Mouse (Mus musculus) thymus, postnatal 4 days (tissue): ENCODE data around the gene Tmem59.

Experiments used
- DNase-seq: peaks from one replicate; pipeline ENCODE4 v3.0.0; 2021

The Tmem59 gene

GRCm38 (mm10) chr4:107178182-107178829 lies at the start of gene Tmem59:
TSS of gene Tmem59 (plus strand) at chr4:107178399.
- peak; percentile 97 for DNase-seq

GRCm38 (mm10) chr4:107129373-107129772 lies 48.8 kb upstream of the Tmem59 start:
- DNase-seq, result no peak

GRCm38 (mm10) chr4:107130534-107130933 lies 47.7 kb upstream of the Tmem59 start:
- DNase-seq, result peak; percentile 80

GRCm38 (mm10) chr4:107134891-107135290 lies 43.3 kb upstream of the Tmem59 start:
- no peak for DNase-seq

- no peak for DNase-seq
These were observed 42.5 kb upstream of the Tmem59 start for GRCm38 (mm10) chr4:107135663-107136062.

GRCm38 (mm10) chr4:107136531-107136930 lies 41.7 kb upstream of the Tmem59 start:
- no peak for DNase-seq

GRCm38 (mm10) chr4:107138948-107139835 lies 39.0 kb upstream of the Tmem59 start:
- DNase-seq, result no peak

- no peak for DNase-seq
These were observed 38.2 kb upstream of the Tmem59 start for GRCm38 (mm10) chr4:107139836-107140631.

- no peak for DNase-seq
These were observed 34.7 kb upstream of the Tmem59 start for GRCm38 (mm10) chr4:107143511-107143910.

GRCm38 (mm10) chr4:107150991-107151390 lies 27.2 kb upstream of the Tmem59 start:
- DNase-seq, result no peak

- DNase-seq, result no peak
These were observed 25.6 kb upstream of the Tmem59 start for GRCm38 (mm10) chr4:107152571-107152970.

- no peak for DNase-seq
These were observed 21.2 kb upstream of the Tmem59 start for GRCm38 (mm10) chr4:107156983-107157401.

- DNase-seq, result no peak
These were observed 18.9 kb upstream of the Tmem59 start for GRCm38 (mm10) chr4:107159166-107159773.

GRCm38 (mm10) chr4:107160181-107160580 lies 18.0 kb upstream of the Tmem59 start:
- DNase-seq, result no peak

GRCm38 (mm10) chr4:107163341-107163740 lies 14.9 kb upstream of the Tmem59 start:
- no peak for DNase-seq

GRCm38 (mm10) chr4:107163756-107164587 lies 14.2 kb upstream of the Tmem59 start:
- DNase-seq, result peak; percentile 73

- no peak for DNase-seq
These were observed 11.5 kb upstream of the Tmem59 start for GRCm38 (mm10) chr4:107166700-107167099.

- no peak for DNase-seq
These were observed 10.4 kb upstream of the Tmem59 start for GRCm38 (mm10) chr4:107167798-107168197.

GRCm38 (mm10) chr4:107177506-107177905 lies 693 bp upstream of the Tmem59 start:
- no peak for DNase-seq

- peak; percentile 75 for DNase-seq
These were observed 761 bp downstream of the Tmem59 start, which contains the start of gene Tceanc2 for GRCm38 (mm10) chr4:107178830-107179490. TSS of gene Tceanc2 (minus strand) at chr4:107179116.

- DNase-seq, result no peak
These were observed 1.4 kb downstream of the Tmem59 start for GRCm38 (mm10) chr4:107179561-107179960.
